Mouse (Mus musculus): ENCODE data around the gene Car10.

The Car10 gene

DNA sequence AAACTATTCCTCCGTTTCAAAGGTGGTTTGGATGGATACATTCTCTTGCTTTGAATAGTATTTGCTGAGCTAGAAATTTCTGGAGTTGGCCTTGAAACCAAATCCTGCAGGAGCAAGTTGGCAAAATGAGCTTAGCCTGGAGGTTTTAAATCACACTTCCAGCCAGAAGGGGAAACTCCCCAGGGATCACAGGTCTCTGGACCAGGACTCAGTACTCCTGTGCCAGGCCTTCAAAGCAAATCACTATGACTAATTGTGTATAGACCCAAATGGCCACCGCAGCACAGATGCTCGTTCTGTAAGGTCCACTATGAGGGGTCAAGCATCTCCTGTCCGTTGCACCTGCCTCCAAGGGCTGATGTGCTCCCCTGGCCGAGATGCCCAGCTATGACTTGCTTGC is 403.8 kb downstream of the Car10 start:
- DNase-seq = peak; percentile 58

- no peak for DNase-seq
Measured at GRCm38 (mm10) chr11:93502864-93503263, 405.0 kb downstream of the Car10 start.

DNA sequence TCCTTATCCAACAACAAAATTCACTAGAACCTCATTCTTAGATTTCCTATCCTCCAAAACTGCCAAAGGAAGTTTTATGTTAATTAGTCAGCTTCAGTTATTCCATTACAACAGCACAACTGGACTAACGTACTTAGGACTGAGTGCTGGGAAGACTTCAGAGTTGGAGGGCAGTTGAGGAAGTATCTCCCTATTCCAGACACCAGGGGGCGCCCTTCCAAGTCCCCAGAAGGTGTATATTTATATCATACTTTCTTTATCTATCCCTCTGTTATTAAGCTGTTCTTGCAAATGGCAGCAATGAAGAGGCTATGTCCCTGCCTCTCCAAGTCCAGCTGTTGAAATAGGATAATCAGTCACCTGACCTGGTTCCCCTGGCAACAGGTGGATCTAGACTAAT is 405.6 kb downstream of the Car10 start:
- no peak for DNase-seq

DNA sequence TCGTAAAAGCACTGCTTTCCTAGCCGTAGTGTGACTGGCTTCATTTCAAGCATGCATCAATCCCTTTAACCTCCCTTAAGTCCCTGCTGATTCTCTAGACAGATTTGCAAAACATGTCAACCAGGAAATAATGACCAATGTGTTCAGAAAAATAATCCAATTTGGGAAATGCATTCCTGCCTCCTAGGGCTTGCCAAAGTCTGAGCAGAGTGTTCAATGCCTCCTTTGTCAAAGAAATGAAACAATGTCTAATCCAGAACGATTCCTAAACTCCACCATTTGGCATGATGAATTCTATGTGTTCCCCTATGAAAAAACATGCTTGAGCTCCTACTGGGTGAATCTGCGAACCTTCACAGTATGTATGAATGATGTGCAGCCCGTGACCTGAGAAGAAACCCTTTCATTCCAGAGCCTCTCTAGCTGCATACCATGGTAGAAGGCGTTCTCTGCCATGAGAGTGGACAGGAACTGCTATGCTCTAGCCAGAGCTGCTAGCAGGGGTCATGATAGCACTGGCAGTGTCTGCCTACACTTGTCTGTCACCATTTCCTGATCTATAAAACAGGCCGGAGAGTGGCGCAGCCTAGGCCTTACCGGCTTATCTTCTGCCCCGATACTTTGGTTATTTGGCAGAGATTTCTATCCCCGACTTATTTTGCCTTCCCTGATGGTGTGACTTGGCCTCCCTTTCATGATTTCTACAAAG is 411.9 kb downstream of the Car10 start:
- DNase-seq = no peak

DNA sequence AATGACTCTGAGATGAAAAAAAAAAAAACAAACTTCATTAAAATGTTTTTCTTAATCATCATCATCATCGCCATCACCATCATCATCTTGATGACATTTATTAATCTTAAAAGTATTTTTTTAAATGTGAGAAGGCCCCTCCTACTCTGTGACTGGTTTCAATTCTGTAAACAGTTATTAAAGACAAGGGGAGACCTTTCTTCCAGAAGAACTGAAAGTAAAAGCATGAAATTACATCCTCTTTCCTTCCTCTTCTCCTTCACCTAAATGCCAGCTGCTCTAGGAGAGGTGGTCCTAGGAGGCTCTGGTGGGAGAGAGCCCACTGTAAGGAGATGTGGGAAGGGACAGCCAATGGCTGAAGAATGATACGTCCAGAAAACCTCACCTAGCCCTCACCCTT is 415.0 kb downstream of the Car10 start:
- DNase-seq = no peak

- no peak for DNase-seq
Measured at GRCm38 (mm10) chr11:93514396-93514795, 416.6 kb downstream of the Car10 start.

- peak; percentile 92 for DNase-seq
Measured at GRCm38 (mm10) chr11:93515566-93515965, 417.7 kb downstream of the Car10 start.

DNA sequence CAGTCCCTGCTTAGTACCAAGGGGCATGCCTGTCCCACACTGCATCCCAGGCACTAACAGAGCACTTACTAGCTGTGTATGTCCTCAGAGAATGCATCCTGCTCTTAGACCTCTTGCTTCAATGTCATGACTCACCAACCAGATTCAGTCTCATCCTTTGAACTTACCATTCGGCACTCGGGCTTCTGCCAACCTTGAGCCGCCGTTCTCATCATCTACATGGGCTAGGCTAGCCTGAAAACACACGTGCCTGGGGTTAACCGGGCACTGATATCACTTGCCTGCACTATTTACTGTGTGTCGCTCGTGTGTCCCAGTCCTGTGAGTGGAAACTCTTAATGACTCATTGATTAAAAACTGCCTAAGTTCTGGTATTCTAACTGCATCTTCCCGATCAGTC is 418.4 kb downstream of the Car10 start:
- DNase-seq = no peak

DNA sequence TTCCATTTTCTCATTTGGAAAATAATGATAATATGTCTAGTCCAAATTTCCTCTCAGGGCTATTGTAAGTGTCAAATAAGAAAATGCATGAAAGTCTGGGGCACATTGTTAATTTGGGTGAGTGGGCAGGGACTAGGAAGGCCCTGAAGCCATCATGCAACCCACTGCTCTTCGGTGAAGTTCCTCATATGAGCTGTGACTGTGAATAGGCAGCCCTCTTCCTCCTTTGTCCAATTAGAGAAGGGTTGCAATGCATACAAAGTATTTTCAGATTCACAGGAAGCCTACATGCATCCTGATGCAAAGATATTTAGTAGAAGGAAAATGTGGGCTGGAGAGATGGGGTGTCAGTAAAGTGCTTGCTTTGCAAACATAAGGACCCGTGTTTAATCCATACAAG is 419.1 kb downstream of the Car10 start:
- DNase-seq = no peak

- DNase-seq = no peak
Measured at GRCm38 (mm10) chr11:93522501-93522900, 424.7 kb downstream of the Car10 start.

DNA sequence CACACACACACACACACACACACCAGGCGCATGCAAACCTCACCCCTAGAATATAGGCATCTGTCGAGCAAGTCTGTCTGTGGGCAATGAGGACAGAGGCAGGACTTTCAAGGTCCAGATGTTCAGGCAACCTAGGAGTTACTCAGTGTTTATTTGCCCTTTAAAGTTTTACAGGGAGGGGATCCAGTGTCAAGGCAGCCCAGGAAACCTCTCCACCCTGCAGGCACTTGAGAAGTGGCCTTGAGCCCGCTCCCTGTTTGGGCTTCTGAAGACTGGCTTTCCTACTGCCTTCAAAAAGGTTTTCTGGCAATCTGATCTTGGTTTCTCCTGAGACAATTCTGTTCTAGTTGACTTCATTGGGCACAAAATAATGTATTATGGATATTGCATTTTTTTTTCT is 428.1 kb downstream of the Car10 start:
- DNase-seq = no peak

DNA sequence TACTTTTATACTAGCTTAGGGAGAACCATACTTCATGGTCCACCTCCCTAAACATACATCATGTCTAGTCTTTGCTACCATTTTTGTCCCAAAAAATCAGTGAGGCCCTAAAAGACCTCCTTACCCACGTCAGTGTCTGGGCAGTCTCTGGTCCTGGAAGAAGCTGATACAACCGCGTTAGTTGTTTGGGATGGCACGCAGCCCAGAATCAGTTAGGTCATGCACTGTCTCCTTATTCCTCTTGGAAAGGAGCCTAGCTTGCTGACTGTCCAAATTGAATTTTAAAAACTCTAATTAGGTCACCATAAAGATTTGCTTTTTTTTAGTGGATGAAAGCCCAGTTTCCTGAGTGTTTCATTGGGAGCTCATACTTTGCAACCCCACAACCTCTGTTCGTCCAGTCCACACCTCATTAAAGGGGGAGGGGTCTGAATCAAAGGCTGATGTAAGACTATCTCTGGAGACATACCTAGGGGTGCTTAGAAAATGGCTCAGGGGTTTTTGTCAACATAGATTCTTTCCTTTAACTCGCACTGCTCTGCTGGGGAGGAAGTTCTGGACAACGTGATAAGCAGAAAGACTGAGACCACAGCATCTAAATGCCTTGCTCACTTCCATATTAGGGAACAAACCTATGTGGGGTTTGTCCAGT is 433.3 kb downstream of the Car10 start:
- DNase-seq = peak; percentile 90

- DNase-seq = no peak
Measured at GRCm38 (mm10) chr11:93536244-93536643, 438.4 kb downstream of the Car10 start.

DNA sequence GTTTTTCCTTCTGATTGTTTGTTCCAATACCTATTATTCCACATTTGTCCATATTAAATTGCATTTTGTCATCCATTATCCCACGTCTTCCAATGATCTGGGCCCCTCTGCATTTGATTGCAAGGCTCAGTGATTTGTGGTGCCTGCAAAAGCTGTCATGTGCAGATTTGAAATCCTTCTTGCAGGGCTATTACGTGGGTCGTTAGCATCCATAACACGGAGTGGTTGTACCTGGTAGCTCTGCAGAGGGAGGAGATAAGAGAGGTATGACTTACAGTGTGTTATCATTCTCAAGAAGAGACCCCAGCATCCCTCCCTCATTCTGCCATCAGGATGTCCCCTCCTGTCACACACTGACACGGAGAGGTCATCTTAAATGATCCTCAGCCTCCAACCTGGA is 451.1 kb downstream of the Car10 start:
- no peak for DNase-seq

- peak; percentile 41 for DNase-seq
Measured at GRCm38 (mm10) chr11:93550908-93551307, 453.1 kb downstream of the Car10 start.

- DNase-seq = no peak
Measured at GRCm38 (mm10) chr11:93559118-93559517, 461.3 kb downstream of the Car10 start.

GRCm38 (mm10) chr11:93560570-93560969 is 462.7 kb downstream of the Car10 start:
- DNase-seq = no peak

DNA sequence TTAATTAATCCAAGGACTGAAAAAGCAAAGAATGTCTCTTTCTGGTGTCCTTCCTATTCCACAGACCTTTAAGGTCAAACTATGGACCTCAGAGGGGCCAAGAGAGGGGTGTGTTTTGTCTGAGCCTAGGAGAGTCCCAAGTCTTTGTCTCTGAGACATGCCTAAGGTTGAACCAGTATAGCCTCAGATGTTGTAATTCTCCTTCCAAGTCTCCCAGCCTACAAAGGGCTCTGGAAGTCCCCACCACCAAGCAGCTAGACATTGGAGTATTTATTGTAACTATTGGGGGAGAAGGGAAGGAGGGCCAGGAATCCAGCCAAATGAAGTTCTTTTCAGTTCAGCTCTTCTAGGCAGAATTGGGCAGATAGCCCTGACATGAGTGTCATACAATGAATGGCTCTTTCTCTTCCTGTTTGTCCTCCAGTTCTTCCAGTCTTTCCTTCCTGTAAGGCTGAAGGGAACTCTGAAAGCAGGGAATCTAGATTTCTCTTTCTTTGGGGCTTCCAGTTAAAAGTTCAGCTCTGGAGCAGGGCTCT is 464.6 kb downstream of the Car10 start:
- DNase-seq = no peak

DNA sequence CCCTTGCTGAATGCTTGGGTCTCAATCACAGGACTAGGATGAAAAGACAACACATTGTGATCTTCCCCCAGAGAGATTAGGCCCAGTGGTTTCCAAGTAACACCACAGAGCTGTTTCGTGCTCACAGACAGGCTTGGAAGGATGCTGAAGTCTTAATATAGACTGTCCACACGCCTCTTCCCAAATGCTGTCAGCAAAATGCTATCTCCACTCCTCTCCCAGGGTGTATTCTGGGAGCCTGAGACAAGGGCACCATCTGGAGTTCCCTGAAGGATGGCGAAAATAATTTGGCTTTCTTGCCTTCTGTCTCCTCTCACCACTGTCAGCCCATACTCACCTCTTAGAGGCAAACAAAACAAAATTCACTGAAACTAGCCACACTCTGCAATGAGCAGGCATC is 467.9 kb downstream of the Car10 start:
- DNase-seq = peak; percentile 81

DNA sequence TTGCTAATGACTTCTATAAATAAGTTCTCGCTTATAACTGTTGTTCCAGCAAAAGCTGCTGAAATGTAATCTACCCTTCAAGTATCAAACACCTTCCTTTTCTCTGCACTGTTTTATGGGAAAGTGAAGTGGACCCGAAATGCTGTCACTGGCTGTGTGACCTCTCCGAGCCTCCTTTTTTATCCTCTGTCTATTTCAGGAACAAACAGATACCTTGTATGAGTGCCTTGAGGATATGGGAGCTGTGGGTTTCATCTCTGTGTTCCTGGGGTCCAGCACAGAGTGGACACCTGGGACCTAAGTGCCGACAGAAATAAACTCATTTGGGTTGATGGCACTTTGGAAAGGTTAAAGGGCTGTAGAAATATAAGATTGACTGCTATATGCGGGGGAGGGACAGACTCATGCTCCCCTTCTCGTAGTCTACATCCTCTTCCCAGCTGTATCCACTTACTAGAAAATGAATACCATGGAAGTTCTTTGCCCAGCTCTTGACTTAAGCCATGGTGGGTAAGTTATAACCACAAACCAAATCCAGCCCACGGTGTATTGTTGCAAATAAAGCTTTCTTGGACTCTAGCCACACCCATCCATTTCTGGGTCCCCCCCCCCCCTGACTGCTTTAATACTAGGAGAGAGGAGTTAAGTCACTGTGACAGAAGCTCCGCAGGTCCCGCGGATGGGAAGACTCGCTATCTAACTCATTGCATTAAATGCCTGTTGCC is 474.3 kb downstream of the Car10 start:
- DNase-seq = no peak

- peak; percentile 45 for DNase-seq
Measured at GRCm38 (mm10) chr11:93577441-93577840, 479.6 kb downstream of the Car10 start.

DNA sequence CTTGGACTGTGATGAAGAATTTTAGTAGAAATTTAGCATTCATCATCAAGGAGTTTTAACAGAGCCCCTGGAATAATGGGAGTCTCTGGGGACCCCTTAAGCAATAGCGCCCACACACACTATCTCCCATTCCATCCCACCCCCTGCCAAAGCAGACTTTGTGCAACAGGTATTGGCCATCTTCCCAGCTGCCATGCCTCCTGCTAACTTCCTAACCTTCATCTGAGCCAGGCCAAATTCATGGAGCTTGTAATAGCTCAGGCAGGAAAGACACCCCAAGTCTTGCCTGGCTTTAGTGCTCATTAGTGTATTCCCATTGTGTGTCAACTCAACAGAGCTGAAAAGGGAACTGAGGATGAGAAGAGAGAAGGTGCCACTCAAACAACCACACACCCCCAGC is 481.8 kb downstream of the Car10 start:
- DNase-seq = peak; percentile 57

DNA sequence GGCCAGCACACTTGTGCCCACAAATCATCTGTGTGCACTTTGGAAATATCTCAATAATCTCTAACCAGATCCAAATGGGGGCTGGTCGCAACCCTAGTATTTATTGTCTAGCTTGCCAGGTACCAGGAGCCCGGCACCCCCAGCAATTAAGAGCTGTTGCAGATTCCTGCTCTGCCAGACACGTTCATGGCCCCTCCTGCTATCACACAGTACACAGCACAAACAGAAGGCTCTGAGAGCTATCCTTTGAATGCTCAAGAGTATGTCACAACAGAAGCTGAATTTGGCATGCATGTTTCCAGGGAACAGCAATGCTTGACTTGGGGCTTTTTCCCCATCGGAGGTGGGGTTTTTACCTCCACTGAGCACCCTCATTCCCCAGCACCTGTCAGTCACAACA is 483.5 kb downstream of the Car10 start:
- DNase-seq = no peak

GRCm38 (mm10) chr11:93587788-93588187 is 490.0 kb downstream of the Car10 start:
- no peak for DNase-seq

Data from cerebellum, adult 11-12 months (tissue).